Mouse (Mus musculus): ENCODE measurements around the gene Tmem262. TPM values are rescaled to one million over a fixed set of nuclear protein-coding genes. Genes with fewer than 3 reads are reported as not detected.
A peak's percentile ranks its signal among the peaks of the same experiment; 100 is the strongest.

Tmem262 gene
- total and polyA plus RNA-seq, 3 experiments, result 0.18 TPM; not detected in 2

GRCm38 (mm10) chr19:6126789-6127580, 47.2 kb downstream of the Tmem262 start (continued):
- no peak for TF ChIP-seq ZC3H11A (IDR thresholded peaks at IDR 0.05; ENCODE audit: low read depth, low read length)
- no peak for TF ChIP-seq ZKSCAN1 (IDR thresholded peaks at IDR 0.05; ENCODE audit: low read depth, low read length)
- TF ChIP-seq KAT2A (conservative IDR thresholded peaks at IDR 0.05; ENCODE audit: low read depth, low read length), result no peak
- TF ChIP-seq ELF1 (IDR thresholded peaks at IDR 0.05; ENCODE audit: low read depth, low read length), result no peak; the same call in 1 of the 2 replicates
- TF ChIP-seq ZNF384 (IDR thresholded peaks at IDR 0.05; ENCODE audit: low read depth, low read length), result peak; percentile 62
- TF ChIP-seq MAX (IDR thresholded peaks at IDR 0.05; ENCODE audit: low read length), result peak; percentile 72
- TF ChIP-seq SIN3A (IDR thresholded peaks at IDR 0.05; ENCODE audit: low read length), result peak; percentile 71
- TF ChIP-seq TCF12 (IDR thresholded peaks at IDR 0.05; ENCODE audit: low read depth, low read length), result no peak
- peak; percentile 81 for TF ChIP-seq MXI1 (IDR thresholded peaks at IDR 0.05; ENCODE audit: low read depth, low read length)
- no peak for TF ChIP-seq MYC (IDR thresholded peaks at IDR 0.05; ENCODE audit: low read depth, low read length)
- peak; percentile 91; the same call in 1 of the 2 replicates for TF ChIP-seq CHD1 (IDR thresholded peaks at IDR 0.05; ENCODE audit: low read depth, low read length)
- no peak for TF ChIP-seq CHD2 (IDR thresholded peaks at IDR 0.05; ENCODE audit: low read length)
- no peak for TF ChIP-seq TBP (IDR thresholded peaks at IDR 0.05; ENCODE audit: low read depth, low read length)
- no peak for TF ChIP-seq RCOR1 (IDR thresholded peaks at IDR 0.05; ENCODE audit: low read depth, low read length)
- no peak for TF ChIP-seq POLR2A (IDR thresholded peaks at IDR 0.05; ENCODE audit: control insufficient read depth in 1 of 2, insufficient read depth in 1 of 2, low read depth in 1 of 2, low read length in 2 of 2, poor library complexity in 1 of 2)
- TF ChIP-seq ZMIZ1 (IDR thresholded peaks at IDR 0.05; ENCODE audit: low read depth, low read length), result 0 out of 2 replicates have a peak, but pooled peaks have one; percentile 24
- TF ChIP-seq MAFK (IDR thresholded peaks at IDR 0.05; ENCODE audit: borderline replicate concordance, low read depth, low read length), result no peak
- TF ChIP-seq NELFE (IDR thresholded peaks at IDR 0.05; ENCODE audit: low read depth, low read length), result peak; percentile 11; the same call in 1 of the 2 replicates
- 0 out of 2 replicates have a peak, but pooled peaks have one; percentile 11 for TF ChIP-seq ETS1 (IDR thresholded peaks at IDR 0.05; ENCODE audit: low read depth, low read length)
- TF ChIP-seq MAZ (IDR thresholded peaks at IDR 0.05; ENCODE audit: low read depth, low read length), result no peak

- Histone ChIP-seq H3K4me1 (ENCODE audit: control insufficient read depth in 1 of 2, insufficient read depth in 2 of 2, low read length in 2 of 2) (peaks cover 9 to 34% of the 10 kb centered on the region in 2 experiments; a peak in 3 of 4 replicates), H3K36me3 (ENCODE audit: control insufficient read depth in 1 of 2, insufficient read depth in 2 of 2, low read length in 2 of 2) (peaks cover 0 to 22% of the 10 kb centered on the region in 2 experiments; a peak in 2 of 4 replicates), H3K4me3 (ENCODE audit: control insufficient read depth in 1 of 2, insufficient read depth in 1 of 2, low read depth in 2 of 2, low read length in 2 of 2) (peak within 1 kb of the TSS; percentile 57 to 82), H3K9ac (ENCODE audit: control insufficient read depth, low read depth, low read length, poor library complexity, severe bottlenecking) (peak within 1 kb of the TSS; percentile 87), H3K27ac (ENCODE audit: control insufficient read depth, low read depth, low read length) (peak within 1 kb of the TSS; percentile 93), H3K79me2 (ENCODE audit: control insufficient read depth, insufficient read depth, low read length, poor library complexity) (peaks cover 1% of the 10 kb centered on the region; the same call in 1 of the 2 replicates), H3K9me3 (replicated peaks; ENCODE audit: insufficient read depth, low read length) (no peaks in the 10 kb centered on the region), H3K27me3 (ENCODE audit: control insufficient read depth in 1 of 2, insufficient read depth in 2 of 2, low read length in 2 of 2) (no peaks in the 10 kb centered on the region)
- DNase-seq (ENCODE audit: low read depth, low spot score), result peak; percentile 99
- TF ChIP-seq POLR2AphosphoS2 (IDR thresholded peaks at IDR 0.05; ENCODE audit: low read length) (no peak), KAT2A (conservative IDR thresholded peaks at IDR 0.05; ENCODE audit: low read depth, low read length) (no peak), POLR2AphosphoS5 (IDR thresholded peaks at IDR 0.05; ENCODE audit: borderline replicate concordance, low read depth, low read length) (no peak), USF1 (IDR thresholded peaks at IDR 0.05; ENCODE audit: low read depth, low read length) (no peak), ZC3H11A (IDR thresholded peaks at IDR 0.05; ENCODE audit: low read depth, low read length) (peak; percentile 60), TAL1 (IDR thresholded peaks at IDR 0.05; ENCODE audit: low read length) (no peak), ELF1 (IDR thresholded peaks at IDR 0.05; ENCODE audit: low read depth, low read length) (no peak; the same call in 1 of the 2 replicates), CHD2 (IDR thresholded peaks at IDR 0.05; ENCODE audit: low read length) (no peak), SMC3 (IDR thresholded peaks at IDR 0.05; ENCODE audit: low read depth, low read length) (no peak), JUND (IDR thresholded peaks at IDR 0.05; ENCODE audit: low read depth, low read length) (no peak), CHD1 (IDR thresholded peaks at IDR 0.05; ENCODE audit: low read depth, low read length) (no peak), TBP (IDR thresholded peaks at IDR 0.05; ENCODE audit: low read depth, low read length) (peak; percentile 67), ETS1 (IDR thresholded peaks at IDR 0.05; ENCODE audit: low read depth, low read length) (no peak), MEF2A (IDR thresholded peaks at IDR 0.05; ENCODE audit: extremely low read depth, insufficient replicate concordance, low read depth, low read length, poor library complexity, severe bottlenecking) (no peak), CTCF (IDR thresholded peaks at IDR 0.05 in 2 of 3, conservative IDR thresholded peaks at IDR 0.05 in 1 of 3; ENCODE audit: control insufficient read depth in 1 of 3, insufficient read depth in 1 of 3, low read depth in 2 of 3, low read length in 3 of 3, poor library complexity in 1 of 3, severe bottlenecking in 1 of 3) (no peak), GABPA (IDR thresholded peaks at IDR 0.05; ENCODE audit: low read depth, low read length) (no peak), POLR2A (IDR thresholded peaks at IDR 0.05; ENCODE audit: control insufficient read depth in 1 of 2, insufficient read depth in 1 of 2, low read depth in 1 of 2, low read length in 2 of 2, poor library complexity in 1 of 2) (peak; percentile 18 to 69; a peak in 3 of 4 replicates), GATA1 (IDR thresholded peaks at IDR 0.05; ENCODE audit: low read depth, low read length) (no peak), RCOR1 (IDR thresholded peaks at IDR 0.05; ENCODE audit: low read depth, low read length) (no peak), ZNF384 (IDR thresholded peaks at IDR 0.05; ENCODE audit: low read depth, low read length) (no peak), USF2 (IDR thresholded peaks at IDR 0.05; ENCODE audit: borderline replicate concordance in 1 of 2, insufficient read depth in 1 of 2, low read depth in 1 of 2, low read length in 2 of 2) (no peak)
Measured at GRCm38 (mm10) chr19:6127760-6128341, 48.0 kb downstream of the Tmem262 start, which contains the start of gene Snx15. TSS of gene Snx15 (minus strand) at chr19:6128304.

All from MEL (cell line).